Mouse (Mus musculus) MN1 (cell line): ENCODE measurements around the gene Anapc1.

Source experiments
- DNase-seq: peaks from one replicate; pipeline ENCODE4 v3.0.0-alpha.2; 2016; ENCODE audit warnings: low spot score

The Anapc1 gene

DNA sequence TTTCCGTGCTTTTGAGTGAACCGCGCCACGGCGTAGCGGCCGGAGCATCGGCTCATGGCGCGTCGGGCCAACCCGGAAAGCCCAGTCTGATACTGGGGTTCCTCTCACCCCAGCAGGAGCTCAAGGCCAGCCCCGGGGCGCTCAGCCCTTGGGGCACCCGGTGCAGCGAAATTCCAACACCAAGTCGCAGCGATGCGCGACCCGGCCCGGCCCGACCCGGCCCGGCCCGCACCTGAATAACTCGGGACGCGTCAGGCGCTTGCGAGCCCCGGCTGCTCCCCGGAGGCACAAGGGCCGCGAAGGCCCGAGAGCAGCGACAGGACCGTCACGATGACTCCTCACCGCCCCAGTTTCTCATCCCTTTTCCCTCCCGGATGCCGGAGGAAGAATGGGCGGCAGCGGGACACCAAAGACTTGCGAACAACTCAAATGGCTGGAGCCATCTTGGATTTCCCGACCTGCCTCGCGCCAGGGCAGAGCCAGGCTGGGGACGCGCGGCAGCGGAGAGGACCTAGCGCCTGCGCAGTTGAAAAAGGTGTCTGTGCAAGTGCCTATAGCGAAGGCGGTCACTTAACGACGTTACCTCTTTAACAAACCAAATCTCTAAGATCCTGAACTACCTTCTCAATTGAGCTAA is at the start of gene Anapc1:
Gene Anapc1 (minus strand): TSS at position 471 of the 637 bp plus-strand sequence.
- peak; percentile 93 for DNase-seq

- DNase-seq = no peak
Observed at GRCm38 (mm10) chr2:128735089-128735488, 47.9 kb upstream of the Anapc1 start.

DNA sequence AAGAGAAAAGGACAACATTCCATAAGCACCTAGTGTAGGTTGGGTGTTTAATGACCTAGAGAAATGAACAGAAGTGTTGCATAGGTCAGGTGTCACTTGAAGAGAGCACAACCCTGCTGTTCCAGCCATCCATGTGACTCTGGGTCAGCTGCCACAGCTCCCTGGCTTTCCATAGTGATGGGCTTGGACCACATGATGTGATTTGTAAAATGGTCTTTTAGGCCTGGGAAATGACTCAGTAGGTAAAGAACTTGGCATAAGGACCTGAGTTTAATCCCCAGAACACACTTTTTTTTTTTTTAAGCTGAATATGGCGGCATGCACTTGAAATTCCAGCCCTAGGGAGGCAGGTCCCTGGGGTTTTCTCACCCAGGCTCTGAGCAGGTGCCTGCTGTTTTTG is 44.8 kb upstream of the Anapc1 start:
- DNase-seq = no peak

DNA sequence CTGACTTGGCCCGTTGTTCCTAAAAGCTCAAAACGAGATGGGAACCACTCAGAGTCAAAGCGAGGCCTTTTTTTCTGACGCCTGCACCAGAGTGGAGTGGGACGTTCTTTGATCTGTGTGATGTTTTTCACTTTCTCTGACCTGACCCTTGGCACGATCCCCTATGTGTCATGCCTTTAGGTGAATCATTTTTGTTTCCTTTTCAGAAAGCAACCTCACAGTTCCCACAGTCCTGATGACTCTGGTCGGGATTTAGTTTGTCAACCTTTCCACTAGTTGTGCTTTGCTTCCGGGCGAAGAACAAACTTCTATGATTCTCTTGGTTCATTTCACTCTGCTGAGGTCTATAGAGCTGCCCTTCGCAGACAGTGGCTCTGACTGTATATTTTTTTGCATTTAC is 44.3 kb upstream of the Anapc1 start:
- no peak for DNase-seq

GRCm38 (mm10) chr2:128729141-128729540 is 42.0 kb upstream of the Anapc1 start:
- no peak for DNase-seq

DNA sequence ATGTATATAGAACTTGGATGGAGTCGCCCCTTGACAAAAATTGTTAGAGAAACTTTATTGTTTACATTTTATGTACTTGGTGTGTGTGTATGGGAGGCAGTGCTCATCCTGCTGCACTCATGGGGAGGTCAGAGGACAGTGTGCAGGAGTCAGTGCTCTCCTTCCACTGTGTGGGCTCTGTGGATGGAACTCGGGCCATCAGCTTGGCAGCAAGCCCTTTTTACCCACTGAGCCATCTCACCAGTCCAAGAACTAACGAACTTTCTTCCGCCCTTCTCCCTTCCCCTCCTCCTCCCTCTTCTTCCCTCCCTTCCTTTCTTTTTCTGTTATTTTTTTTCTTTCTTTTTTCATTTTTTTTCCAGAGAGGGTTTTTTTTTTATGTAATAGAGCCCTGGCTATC is 40.9 kb upstream of the Anapc1 start:
- no peak for DNase-seq

GRCm38 (mm10) chr2:128727552-128727951 is 40.4 kb upstream of the Anapc1 start:
- no peak for DNase-seq

- no peak for DNase-seq
Observed at GRCm38 (mm10) chr2:128726626-128727025, 39.4 kb upstream of the Anapc1 start.

GRCm38 (mm10) chr2:128726067-128726466 is 38.9 kb upstream of the Anapc1 start:
- no peak for DNase-seq

DNA sequence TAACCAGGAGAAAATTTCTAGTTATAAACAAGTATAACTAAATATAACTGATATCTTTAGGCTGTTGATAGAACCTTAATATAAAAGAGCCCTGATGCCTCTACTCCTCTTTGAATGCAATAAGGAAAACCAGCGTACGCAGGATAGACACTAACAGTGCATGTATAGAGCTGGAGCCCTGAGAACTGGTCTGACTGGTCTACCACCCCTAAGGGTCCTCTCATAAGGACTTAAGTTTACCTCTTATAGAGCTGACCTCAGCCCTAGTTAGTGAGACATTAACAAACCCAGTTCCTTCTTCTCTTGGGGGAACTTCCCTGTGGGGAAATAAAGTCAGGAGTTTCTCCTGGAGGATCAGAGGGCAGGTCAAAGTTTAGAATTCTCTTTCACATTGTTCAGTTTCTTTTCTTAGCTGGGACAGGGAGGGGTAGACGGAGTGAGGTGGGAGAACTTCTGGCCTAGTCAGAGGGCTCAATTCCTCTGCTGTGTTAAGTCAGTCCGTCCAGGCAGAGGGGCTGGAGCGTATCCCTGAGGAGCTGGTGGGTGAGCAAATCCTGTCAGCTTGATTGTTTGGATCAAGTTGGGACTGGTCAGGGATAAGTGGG is 35.0 kb upstream of the Anapc1 start:
- no peak for DNase-seq

GRCm38 (mm10) chr2:128719380-128719779 is 32.2 kb upstream of the Anapc1 start:
- no peak for DNase-seq

- no peak for DNase-seq
Observed at GRCm38 (mm10) chr2:128715979-128716378, 28.8 kb upstream of the Anapc1 start.

- DNase-seq = no peak
Observed at GRCm38 (mm10) chr2:128714724-128715241, 27.6 kb upstream of the Anapc1 start.

DNA sequence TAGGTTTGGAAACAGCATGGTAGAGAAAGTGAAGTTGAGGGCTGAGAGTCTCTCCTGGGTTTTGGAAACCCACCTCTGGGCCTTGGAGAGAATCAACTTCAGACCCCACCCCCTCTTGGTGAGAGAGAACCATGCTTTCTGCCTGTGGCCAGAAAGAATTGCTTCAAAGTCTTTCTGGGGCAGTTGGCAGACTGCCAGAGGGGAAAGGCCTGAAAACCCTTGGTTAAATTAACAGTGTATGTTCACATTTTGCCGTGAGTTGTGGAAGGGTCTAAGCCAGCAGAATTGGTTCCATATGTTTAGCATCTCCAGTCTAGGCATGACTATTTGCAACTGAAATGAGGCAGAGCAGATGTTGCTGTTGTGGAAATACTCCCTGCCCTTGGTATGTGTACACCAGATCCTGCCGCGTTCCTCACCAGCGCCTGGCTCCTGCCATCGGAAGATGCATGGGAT is 26.4 kb upstream of the Anapc1 start:
- no peak for DNase-seq

- DNase-seq = no peak
Observed at GRCm38 (mm10) chr2:128712940-128713339, 25.7 kb upstream of the Anapc1 start.

DNA sequence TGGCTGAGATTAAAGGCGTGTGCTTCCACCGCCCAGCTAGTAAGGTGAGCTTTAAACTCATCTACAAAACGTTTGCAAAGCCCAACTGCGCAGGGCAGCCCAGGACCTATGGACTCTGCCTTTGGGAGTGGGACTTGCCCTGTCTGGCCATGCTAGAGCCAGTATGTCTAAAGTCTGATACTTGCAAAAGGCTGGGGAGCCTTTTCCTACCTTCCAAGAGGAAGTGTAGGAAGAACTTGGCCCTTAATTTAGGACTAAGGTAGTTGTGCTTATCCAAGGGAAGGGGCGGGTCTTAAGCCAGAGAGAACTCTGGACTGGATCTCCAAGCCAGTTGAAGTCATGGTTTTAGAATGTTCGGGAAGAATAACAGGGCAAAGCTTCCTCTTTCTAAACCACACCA is 23.4 kb upstream of the Anapc1 start:
- DNase-seq = no peak

DNA sequence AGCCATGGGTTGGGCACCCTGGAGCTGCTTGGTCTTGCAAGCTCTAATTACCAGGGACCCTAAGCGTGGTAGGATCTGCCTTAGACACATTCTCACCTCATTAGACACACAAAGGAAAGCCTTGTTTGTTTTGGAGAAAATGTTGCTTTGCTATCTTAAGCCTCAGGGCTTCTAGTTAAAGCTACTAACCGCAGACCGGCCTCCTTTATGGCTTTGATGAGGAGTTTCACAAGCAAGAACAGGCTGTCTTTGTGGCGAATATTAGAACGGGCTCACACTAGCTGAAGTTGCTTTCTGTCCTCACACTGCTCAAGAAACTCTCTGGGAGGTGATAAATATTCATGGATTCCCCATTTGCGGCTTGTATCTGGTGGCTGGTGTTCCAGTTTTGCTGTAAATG is 22.1 kb upstream of the Anapc1 start:
- DNase-seq = no peak

GRCm38 (mm10) chr2:128704474-128704873 is 17.3 kb upstream of the Anapc1 start:
- no peak for DNase-seq

DNA sequence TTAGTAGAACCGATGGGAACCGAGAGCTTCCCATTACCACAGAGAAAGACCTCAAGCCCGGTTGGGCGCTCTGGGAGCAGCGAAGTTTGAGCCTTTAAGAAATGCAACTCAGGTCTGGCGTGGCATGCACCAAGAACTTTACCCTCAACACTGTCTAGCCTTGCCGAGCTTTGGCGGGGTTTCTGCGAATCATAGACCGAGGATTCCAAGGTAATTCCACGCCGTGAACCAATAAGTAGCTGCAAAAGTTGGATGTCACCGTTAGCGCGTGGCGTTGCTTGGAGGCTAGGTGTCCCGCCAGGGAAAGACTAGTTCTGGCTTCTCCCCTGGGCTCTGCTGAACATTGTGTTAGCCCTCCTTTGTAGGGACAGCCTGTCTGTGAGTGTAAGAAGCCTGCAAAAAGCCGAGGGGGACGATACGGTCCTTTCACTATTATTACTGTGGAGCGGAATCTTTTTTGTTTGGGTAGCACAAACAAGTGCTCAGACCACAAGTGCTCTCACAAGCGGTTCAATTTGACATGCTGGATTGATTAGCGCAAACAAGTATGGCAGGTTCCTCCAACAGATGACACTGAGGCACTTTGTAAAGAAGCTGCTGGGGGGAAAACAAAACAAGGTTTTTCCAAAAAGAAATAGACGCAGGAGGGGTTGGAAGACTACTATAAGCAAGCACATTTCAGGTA is 12.2 kb upstream of the Anapc1 start:
- no peak for DNase-seq

DNA sequence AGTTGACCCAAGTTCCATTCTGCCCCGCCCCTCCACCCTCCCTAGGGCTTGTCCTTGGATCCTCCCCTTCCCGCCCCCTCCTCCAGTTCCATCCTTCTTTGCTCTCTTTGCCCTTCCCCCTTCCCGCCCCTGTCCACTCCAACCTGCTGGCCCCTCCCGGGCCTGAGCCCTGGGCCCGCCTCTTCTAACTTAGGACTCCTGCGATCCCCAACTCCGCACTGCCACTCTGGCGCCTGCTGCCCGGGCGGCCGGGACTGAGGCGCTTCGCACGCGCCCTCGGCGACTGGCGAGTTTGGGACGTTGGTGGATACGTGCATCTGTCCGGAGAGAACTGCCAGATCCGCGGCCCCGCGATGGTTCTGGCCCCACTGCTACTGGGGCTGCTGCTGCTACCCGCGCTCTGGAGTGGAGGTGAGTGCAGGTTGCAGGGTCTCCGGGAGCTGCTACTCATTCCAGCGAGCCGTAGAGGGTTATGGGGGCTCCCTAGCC is 11.5 kb upstream of the Anapc1 start, which contains the start of gene Mertk:
Gene Mertk (plus strand): TSS at position 264 of the 489 bp plus-strand sequence.
- peak; percentile 11 for DNase-seq

DNA sequence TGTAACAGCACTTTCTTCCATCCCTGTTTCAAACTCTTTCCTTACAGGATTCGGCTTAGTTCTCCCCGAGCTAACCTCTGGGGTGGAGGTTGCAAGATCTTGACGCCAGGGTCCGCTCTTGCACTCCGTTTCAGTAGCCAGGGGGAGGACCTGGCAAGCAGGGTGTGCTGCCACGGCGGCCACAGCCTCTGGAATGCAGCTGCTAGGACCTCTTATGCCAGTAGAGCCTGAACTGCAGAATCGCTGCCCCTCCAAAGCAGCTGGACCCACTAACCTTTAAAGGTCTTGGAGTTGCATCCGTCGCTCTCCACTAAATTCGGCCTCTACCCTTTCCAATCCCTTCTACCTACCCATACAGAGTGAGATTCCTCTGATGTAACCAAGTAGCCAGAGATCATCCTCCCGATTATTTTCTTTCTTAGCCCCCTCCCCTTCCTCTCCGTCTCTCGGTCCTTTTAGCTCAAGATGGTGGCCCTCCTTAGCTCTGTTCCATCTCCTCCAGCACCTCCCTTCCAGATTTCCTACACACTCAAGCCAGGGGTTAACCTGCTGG is 11.0 kb upstream of the Anapc1 start:
- peak; percentile 80 for DNase-seq

GRCm38 (mm10) chr2:128697566-128697965 is 10.4 kb upstream of the Anapc1 start:
- DNase-seq = no peak

DNA sequence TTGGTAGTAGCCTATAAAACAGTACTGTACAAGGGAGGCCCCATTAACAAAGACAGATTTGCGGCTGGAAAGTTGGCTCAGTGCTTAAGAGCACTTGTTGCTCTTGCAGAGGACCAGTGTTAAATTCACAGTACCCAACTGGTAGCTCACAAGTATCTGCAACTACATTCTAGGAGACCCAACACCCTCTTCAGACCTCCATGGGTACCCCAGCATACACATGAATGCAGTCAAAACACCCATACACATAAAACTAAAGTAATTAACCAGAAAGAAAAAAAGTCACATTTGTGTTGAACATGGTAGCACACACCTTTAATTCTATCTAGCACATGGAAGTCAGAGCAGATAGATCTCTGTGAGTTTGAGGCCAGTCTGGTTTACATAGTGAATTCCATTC is 9.9 kb upstream of the Anapc1 start:
- no peak for DNase-seq
